Mouse (Mus musculus): ENCODE measurements around the gene Zfp618.

The Zfp618 gene

DNA sequence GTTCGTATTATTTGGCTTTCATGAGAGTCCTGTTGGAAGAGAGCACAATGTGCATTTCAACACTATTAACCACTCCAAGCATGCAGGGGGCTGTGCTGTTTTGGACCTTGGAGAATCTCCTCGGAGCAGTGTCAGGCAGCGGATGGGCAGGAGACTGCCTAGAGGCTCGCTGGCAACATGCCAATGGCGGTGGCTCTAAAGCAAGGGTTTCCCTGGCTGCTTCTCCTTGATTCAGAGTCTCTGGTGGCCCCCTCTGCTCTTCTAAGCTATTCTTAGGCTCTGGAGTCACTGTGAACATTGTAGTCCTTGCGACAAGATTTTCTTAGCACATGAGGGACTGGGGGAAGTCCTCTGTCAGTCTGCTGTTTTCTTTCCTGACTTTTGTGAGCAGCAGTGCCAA is 33.5 kb downstream of the Zfp618 start:
- no peak for DNase-seq (ENCODE audit: low read depth in 1 of 2, low spot score in 2 of 2)

DNA sequence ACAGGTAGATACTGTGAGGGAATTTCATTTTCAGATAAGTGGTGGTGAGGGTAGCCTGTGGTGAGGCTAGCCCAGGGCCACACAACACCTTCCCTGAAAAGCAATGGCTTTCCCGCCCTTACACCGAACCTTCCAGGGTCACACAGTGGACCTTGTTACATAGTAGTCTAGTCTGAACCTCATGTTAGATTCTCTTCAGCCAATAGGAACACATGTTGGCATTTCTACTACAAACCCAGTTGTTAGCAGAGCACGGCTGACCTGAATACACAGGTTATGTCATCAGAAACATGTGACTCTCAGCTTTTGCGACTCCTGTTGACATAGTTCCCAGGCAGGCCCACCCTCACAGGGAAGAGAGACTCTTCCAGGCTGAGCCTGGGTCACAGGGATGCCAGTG is 33.9 kb downstream of the Zfp618 start:
- DNase-seq (ENCODE audit: low read depth in 1 of 2, low spot score in 2 of 2), result no peak

DNA sequence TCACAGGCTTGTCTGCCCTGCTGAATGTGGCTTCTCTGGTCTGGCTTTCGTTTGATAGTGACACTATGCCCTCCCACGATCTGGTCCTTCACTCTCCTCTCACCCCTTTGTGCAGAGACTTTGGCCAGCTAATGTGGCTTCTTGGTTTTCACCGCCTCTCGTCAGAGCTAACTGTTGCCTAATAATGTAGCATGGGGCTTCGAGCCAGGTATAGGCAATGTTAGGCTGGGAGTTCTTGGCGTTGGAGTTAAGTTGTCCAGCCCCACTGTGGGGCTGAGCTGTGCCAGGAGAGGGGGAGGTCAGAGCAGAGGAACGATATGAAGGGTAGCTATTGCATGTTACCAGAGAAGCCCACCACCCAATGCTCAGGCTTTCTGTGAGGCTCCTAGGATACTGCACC is 34.5 kb downstream of the Zfp618 start:
- DNase-seq (ENCODE audit: low read depth in 1 of 2, low spot score in 2 of 2), result no peak

DNA sequence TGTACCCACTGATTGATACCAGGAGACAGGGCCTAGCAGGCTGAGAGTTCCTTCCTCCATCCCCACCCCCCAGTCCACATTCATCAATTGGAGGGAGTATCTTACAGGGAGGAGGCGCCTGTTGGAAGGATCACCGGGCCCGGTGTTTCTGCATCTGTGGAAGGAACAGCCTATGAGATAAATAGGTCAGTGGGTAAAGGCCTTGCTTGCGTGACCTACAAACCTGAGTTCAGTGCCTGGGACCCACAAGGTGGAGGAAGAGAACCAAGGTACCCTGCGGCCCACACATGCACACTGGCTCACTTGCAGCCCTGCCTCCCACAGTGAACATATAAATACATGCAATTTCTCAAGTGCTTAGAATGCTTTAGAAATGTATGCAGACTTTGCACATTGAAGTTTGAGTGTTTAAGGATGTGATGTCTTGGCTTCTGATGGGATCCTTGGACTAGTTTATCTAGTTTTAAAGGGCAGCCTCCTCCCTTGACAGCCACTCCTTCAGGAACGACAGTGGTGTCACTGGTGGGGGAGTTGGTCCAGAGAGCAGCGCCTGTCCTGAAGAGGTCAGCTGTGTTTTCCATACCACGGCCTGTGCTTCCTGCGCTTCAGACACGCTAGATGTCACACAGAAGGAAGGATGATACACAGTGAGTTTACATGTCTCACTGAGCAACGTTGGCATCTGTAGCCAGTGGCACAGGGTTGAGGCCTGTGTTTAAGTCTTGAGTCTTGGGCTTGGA is 35.1 kb downstream of the Zfp618 start:
- no peak for DNase-seq (ENCODE audit: low read depth in 1 of 2, low spot score in 2 of 2)

DNA sequence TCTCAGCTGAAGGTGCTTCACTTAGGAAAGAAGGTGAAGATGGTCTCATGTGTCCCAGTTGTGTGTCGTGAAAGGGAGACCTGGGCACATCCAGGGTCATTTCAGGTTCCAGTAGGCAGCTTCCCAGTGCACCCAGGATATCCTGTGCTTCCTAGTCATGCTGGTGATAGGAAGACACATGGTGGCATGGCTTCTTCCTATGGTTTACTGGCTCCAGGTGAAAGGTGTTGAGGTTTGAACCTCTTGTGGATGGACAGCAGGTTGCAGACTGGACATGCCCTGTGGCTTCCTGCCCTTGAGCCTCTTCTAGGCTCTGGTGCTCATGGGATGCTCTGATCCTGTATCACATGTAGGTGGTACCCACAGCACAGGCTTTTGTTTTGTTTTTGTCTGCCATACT is 37.0 kb downstream of the Zfp618 start:
- DNase-seq (ENCODE audit: low read depth in 1 of 2, low spot score in 2 of 2), result no peak

DNA sequence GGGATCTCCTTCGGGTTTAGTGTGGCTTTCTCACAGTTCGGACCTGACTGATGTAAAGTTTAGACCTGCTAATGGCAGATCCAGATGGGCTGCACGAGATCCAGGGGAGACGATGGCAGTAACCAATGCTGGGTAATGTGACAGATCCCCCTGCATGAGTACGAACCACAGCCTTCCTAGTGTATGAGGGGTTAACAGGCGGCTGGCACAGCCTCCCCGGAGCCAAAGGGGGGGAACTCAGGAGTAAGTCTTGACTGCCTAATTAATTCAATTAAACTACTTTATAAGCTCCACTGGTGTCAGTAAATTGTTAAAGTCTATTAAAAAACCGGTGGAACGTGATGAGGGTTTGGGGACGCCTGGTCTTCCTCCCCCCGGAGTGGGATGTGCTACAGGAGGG is 39.1 kb downstream of the Zfp618 start:
- no peak for DNase-seq (ENCODE audit: low read depth in 1 of 2, low spot score in 2 of 2)

DNA sequence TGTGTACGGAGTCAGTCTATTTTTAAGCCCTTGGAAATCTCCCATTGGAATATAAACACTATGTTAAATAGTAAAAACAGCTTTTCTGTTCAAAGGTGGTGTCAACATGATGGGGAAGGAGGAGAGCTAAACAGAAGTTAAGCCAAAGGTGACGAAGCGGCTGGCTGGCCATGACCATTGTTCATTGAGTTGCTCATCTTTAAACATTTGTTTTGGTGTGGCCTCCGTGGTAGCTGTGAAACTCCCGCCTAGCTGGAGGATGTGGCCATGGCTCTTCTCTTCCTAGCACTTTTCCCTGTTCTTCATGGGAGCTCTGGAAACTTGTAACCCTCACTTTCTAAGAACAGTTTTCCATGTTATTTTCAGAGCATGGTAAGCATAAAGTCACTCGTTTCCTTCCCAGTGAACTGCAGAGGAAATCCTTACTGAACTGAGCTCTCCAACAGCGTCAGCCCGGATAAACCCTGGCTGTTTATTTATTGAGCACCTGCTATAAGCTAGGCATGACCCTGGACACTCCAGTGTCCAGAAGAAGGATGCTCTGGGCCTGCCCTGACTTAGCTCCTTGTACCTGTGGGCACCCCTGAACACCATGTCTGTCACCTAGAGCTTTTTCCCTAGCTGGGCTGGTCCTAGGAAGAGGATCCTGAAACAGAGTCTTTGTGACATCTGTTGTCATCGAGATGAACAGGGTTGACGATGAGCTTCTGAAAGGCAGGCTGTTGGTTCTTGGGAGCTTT is 40.2 kb downstream of the Zfp618 start:
- DNase-seq (ENCODE audit: low read depth in 1 of 2, low spot score in 2 of 2), result no peak

DNA sequence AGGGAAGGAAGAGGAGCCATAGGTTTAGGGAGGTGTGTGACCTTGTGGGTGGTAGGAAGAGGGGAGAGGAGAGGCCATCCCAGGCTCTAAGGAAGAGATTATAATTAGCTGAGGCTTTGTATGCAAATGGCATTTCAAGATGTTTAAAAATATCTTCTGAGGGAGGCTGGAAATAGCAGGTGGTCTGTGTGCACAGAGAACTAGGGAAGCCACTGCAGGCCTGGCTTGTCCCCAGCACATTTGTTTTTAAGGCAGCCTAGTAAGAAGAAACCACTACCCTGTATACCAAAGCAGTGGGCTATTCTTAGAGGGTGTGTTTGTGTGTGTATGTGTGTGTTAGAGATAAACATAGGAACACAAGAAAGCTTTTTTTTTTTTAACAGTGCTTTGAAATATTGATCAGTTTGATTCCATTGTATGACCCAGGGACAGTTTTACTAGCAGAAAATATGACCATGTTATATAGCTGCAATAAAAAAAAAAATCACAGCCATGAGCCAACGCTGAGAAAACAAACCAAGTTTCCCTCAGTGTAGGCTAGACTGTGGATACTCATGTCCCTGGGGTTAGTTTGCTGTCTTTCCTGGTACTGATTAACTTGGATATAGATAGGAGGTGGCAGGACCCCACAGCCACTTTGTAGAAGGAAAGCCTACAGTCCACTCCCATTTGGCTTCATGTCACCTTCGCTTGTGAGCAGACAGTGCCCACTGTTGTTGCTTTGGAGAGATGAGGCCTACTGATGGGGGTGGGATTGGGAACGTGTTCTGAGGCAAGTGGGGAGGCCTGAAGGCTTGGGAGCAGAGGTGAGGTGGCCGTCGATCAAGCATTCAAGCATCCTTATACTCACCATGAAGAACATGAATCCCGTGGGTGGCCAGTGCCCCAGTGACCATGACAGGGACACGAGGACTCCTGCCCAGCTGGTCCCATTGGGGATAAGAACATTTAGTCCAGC is 41.1 kb downstream of the Zfp618 start:
- DNase-seq (ENCODE audit: low read depth in 1 of 2, low spot score in 2 of 2), result no peak

DNA sequence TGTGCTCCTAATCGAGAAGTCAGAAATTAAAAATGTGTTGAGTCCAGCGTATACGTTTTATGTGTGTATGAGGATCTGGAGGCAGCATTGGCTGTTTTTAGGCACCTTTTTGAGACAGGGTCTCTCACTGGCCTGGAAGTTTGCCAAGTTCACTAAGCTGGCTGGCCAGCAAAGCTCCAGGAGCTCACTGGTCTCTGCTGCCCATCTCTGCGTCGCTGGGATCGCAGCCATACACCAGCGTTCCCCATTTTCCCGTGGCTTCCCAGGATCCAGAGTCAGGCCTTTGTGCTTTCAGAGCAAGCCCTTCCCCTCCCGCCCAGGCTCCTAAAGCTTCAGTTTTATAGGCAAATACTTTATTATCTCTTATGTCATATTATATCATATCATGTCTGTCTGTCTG is 42.8 kb downstream of the Zfp618 start:
- DNase-seq (ENCODE audit: low read depth in 1 of 2, low spot score in 2 of 2), result no peak

DNA sequence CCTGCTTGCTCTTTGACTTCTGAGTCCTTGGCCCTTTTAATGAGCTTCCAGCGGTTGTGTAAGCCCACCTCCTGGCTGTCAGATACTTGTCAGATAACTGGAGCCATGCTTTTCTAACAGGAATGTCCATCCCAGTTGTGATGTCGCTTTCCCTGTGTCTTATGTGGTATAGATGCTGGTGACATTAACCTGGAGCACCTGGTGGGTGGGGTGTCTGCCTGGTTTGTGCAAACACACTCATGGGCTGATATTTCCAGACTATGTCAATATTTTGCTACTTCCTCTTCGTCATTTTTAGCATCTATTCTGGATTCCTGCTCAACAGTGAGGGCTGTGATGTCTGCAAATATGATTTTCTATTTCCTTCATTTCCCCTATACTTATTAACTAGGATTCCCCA is 43.4 kb downstream of the Zfp618 start:
- no peak for DNase-seq (ENCODE audit: low read depth in 1 of 2, low spot score in 2 of 2)

DNA sequence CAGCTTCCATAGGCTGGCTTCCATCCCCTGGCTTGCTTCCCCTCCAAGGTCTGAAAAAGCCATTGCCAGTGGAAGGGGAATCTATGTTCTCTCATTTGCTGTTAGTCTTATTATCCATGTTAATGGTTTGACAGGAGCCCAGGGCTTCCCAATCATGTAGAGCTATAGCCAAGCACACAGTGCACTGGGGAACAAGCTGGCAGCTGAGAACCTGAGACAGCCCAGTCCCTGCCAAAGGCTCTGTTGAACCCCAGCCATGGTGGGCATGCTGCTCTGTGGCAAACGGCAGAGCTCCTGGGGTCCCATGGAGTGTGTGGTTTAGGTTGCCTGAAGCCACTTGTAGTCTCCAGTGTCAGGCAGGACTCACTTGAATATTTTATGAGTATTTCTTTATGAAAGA is 44.4 kb downstream of the Zfp618 start:
- no peak for DNase-seq (ENCODE audit: low read depth in 1 of 2, low spot score in 2 of 2)

DNA sequence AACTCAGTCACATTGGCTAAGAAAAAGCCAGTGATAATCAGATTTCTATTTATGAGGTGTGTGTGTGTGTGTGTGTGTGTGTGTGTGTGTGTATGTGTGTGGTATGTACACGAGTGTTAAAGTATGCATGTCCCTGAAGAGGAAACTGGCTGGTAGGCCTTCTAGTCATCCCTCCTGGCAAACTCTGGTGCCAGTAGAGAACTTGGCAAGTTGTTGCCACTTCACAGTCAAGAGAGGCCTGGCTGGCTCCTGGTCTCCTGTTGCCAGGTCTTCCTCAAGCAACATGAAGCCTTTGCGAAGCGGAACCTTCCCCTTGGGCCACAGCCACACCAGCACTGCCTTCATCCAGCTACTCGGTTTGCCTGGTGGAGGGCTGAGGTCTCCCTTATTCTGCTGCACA is 44.9 kb downstream of the Zfp618 start:
- no peak for DNase-seq (ENCODE audit: low read depth in 1 of 2, low spot score in 2 of 2)

DNA sequence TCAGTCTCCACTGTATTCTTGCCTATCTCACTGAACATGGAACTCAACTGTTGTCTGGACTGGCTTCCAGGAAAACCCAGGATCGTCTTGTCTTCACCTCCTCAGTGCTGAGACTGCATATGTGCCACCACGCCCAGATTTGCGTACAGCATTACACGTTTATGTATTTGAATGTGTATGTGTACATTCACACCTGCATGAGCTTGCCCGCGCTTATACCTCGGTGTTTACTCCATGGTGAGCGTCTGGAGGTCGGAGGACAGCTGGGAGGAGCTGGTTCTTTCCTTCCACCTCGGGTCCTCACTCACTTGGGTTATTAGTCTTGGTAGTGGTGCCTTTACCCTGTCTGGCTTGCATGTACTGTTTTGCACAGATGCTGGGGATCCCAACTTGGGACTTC is 53.2 kb downstream of the Zfp618 start:
- no peak for DNase-seq (ENCODE audit: low read depth in 1 of 2, low spot score in 2 of 2)

DNA sequence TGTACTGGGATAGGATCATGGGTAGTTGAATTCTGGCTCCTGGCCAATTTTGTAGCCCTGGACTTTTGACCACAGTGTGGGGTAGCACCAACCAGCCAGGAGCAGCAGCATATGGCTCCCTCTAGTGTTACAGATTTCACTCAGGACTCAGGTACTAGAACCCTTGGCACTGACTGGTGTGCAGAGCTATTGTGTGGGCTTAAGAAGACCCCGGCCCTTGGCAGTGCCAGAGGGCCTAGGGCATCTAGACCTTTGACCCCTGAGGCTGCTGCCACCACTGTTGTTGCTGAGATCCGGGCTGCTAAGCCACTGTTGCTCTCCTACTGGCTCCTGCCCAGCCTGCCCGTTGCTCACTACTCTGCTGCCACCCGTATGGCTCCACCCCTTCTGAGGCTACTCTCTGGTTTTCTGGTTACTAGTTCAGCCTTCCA is 54.1 kb downstream of the Zfp618 start:
- DNase-seq (ENCODE audit: low read depth in 1 of 2, low spot score in 2 of 2), result no peak

DNA sequence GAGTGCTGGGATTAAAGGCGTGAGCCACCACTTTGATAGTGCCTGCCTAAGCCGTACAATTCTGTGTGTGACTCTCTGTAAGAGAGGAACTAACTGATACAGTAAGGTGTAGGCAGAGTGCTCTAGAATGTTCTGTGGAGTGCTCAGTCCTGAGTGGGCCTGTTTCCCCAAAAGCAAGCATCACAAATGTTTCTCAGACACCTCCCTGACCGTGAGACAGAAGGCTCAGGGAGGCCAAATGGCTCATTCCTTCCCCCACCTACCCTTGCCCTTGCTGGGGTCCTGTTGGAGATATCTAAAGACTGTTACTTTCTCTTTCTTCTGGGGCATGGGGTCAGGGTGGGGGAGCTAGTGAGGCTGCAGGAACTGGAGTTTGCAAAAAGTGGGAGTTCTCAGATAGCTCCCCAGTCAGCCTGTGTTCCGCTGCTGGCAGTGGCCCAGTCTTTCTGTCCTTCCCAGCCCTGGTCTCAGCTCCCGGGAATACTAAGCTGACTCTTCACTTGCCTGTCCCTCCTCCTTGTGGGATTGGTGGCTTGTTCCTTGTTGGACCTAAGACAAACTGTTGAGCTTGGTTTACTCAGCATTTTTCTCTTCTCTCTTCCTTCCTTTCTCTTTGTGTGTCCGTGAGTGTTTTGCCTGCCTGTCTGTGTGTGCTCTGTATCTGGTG is 55.8 kb downstream of the Zfp618 start:
- DNase-seq (ENCODE audit: low read depth in 1 of 2, low spot score in 2 of 2), result no peak

DNA sequence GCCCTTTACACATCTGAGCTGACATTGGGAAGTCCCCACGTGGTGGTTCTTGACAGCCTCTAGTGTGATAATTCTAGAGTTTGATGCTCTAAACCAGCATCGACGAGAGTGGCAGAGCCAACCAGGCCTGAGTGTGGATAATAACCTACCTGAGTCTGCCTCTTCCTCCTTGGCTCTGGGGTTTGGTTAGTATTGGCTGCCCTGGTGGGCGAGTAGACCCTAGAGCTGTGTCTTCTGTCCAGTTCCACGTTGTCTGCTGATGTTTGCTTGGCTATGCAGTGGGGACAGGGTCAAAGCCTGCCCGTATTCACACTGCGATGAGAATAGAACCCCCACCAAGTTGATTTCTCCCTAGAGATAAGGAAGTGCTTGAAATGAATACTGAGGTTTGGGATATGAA is 58.1 kb downstream of the Zfp618 start:
- DNase-seq (ENCODE audit: low read depth in 1 of 2, low spot score in 2 of 2), result no peak

DNA sequence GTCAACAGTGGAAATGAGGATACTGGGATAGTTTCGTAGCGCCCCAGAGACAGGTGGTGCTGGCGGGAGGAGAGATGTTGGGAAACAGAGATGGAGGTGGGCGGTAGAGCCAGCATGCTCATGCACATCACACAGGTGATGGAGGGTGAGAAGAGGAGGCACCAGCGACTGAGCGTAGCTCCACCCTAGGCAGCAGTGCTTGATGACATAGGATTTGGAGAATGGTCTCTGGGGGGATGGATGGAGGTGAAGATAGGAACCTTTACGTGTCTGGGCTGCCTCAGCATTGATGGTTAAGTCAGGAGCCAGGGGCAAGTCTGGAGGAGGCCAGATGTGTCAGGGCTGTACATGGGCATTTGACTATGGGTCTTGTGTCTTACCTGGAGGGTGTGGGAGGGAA is 58.7 kb downstream of the Zfp618 start:
- no peak for DNase-seq (ENCODE audit: low read depth in 1 of 2, low spot score in 2 of 2)

DNA sequence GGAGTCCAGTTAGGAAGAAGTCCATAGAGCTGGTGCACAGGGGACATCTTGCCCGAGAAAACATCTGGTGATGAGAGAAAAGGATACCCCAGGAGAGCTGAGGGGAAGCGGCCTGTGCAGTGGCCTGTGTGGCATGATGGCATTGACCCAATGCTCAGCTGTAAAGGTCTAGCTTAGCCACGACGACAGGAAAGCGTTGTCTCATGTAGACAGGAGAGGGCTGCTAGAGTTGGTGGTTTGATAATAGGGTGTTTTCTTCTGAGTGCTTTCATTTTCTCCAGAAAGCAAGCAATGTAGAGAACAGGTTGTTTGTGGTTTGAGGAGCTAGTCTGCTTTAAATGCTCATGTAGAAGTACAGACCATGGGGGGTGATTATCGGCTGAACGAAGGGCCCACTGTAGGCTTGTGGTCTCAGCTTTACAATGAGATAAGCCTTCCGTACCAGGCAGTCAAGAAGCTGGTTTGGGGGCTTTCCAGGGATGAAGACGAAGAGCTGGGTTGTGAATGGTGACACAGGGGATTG is 59.4 kb downstream of the Zfp618 start:
- no peak for DNase-seq (ENCODE audit: low read depth in 1 of 2, low spot score in 2 of 2)

DNA sequence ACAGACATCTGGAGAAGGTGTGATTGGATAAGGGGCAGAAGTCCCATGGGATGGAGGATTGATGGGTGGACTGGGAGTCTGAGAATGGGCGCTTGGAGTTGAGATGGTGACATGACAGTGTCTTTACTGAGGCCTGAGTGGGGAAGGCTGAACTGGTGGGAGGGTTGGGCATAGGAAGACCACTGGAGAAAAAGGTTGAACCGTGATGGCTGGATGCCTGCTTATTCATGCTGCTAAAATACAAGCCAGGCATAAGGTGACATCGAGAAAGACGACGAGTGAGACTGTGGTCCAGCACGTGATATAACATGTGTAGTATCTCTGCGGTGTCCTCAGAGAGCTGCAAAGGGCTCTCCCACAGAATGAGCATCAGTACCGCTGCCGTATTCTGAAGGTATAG is 59.9 kb downstream of the Zfp618 start:
- DNase-seq (ENCODE audit: low read depth in 1 of 2, low spot score in 2 of 2), result no peak

DNA sequence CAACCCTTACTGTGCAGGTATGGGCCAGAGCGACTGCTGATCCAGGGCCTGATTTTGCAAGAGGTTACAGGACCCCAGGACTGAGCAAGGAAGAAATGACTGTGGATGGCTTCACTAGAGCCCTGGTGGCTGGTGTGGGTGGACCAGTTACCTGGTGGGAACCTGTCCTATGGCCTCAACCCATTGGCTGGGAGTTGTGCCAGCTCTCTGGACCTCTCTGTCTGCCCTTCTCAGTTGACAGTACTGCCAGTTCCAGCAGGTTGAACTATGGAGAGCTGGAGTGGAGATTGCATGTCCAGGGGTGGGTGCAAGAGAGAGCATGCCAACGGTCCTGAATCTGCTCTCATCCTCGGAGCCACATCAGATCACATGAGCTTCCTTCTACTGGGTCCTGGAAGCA is 60.9 kb downstream of the Zfp618 start:
- DNase-seq (ENCODE audit: low read depth in 1 of 2, low spot score in 2 of 2), result no peak

DNA sequence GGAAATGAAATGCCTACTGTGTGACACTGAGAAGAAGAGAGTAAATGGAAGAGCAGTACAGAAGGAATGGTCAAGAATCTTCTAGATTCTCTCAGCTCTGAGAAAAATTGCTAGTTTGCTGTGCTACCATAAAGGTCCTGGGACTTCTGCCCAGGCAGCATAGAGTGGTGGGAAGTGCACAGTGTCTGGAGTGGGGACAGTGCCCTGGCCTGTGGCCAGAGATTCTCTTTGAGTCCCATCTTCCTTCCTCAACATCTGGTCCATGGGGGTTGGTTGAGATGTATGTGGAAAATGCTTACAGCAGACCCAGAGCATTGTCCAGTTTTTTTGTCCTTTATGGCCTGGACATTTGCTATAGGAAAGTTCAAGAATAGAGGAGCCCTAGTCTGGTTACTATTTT is 62.1 kb downstream of the Zfp618 start:
- DNase-seq (ENCODE audit: low read depth in 1 of 2, low spot score in 2 of 2), result no peak

All from monocyte, adult 2 months (primary cell).